Mouse (Mus musculus): ENCODE results near the gene Slirp.

Slirp gene

GRCm38 (mm10) chr12:87443700-87444122 is at the start of gene Slirp, which contains the start of gene Alkbh1:
Slirp (plus strand) TSS chr12:87443896.
Alkbh1 (minus strand) TSS chr12:87444017.
- peak; percentile 70 to 76 for DNase-seq

- no peak for DNase-seq
These were observed 49.4 kb upstream of the Slirp start for GRCm38 (mm10) chr12:87394316-87394715.

GRCm38 (mm10) chr12:87397126-87397525 is 46.6 kb upstream of the Slirp start:
- no peak for DNase-seq

GRCm38 (mm10) chr12:87397811-87398417 is 45.8 kb upstream of the Slirp start:
- no peak for DNase-seq

GRCm38 (mm10) chr12:87399119-87399819 is 44.4 kb upstream of the Slirp start:
- no peak for DNase-seq

GRCm38 (mm10) chr12:87401883-87402282 is 41.8 kb upstream of the Slirp start:
- no peak for DNase-seq

GRCm38 (mm10) chr12:87405165-87405564 is 38.5 kb upstream of the Slirp start:
- DNase-seq = no peak

GRCm38 (mm10) chr12:87405721-87406120 is 38.0 kb upstream of the Slirp start:
- DNase-seq = no peak

- DNase-seq = no peak
These were observed 35.7 kb upstream of the Slirp start for GRCm38 (mm10) chr12:87407869-87408605.

- DNase-seq = no peak
These were observed 34.6 kb upstream of the Slirp start for GRCm38 (mm10) chr12:87409123-87409522.

GRCm38 (mm10) chr12:87410999-87411398 is 32.7 kb upstream of the Slirp start:
- no peak for DNase-seq

- peak; percentile 27 to 70 for DNase-seq
These were observed 30.4 kb upstream of the Slirp start for GRCm38 (mm10) chr12:87413179-87413790.

- DNase-seq = no peak
These were observed 28.3 kb upstream of the Slirp start for GRCm38 (mm10) chr12:87415358-87415757.

- DNase-seq = peak; percentile 16 to 40
These were observed 27.0 kb upstream of the Slirp start for GRCm38 (mm10) chr12:87416690-87417089.

GRCm38 (mm10) chr12:87418921-87419320 is 24.8 kb upstream of the Slirp start:
- DNase-seq = no peak

- DNase-seq = no peak
These were observed 23.7 kb upstream of the Slirp start for GRCm38 (mm10) chr12:87419974-87420485.

GRCm38 (mm10) chr12:87421708-87422507 is 21.8 kb upstream of the Slirp start:
- no peak for DNase-seq

- DNase-seq = no peak
These were observed 20.0 kb upstream of the Slirp start for GRCm38 (mm10) chr12:87423700-87424099.

- DNase-seq = no peak
These were observed 19.2 kb upstream of the Slirp start for GRCm38 (mm10) chr12:87424516-87424915.

- DNase-seq = no peak
These were observed 17.2 kb upstream of the Slirp start for GRCm38 (mm10) chr12:87426354-87427031.

- DNase-seq = no peak
These were observed 15.4 kb upstream of the Slirp start for GRCm38 (mm10) chr12:87428295-87428694.

- DNase-seq = no peak
These were observed 14.8 kb upstream of the Slirp start for GRCm38 (mm10) chr12:87428885-87429284.
